Mouse (Mus musculus): ENCODE measurements around the gene Ptger1.

The Ptger1 gene

DNA sequence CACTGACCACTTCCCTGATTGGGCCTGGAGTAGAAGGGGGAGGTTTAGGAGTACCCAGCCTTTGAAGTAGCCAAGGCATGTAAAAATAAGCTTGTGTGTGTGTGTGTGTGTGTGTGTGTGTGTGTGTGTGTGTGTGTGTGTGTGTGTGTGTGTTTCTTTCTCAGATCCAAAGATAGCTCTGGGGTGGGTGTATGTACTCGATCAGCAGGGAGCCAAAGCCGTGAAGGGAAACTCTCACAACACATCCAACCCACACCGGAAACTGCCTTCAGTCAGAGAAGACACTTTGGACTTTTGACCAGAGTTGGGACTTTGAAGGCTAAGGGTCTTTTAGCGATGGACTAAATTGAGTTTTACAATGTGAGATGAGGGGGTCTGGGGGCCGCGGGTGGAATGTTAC is 16.8 kb upstream of the Ptger1 start:
- ChIA-PET CTCF (interaction anchor here in 1 of 4 experiments (0.6 kb wide), 1 partner anchor 244 kb away, joined by 5 read pairs; no protein-coding TSS in a partner anchor), POLR2A (interaction anchor here in 1 of 4 experiments (0.8 to 1.1 kb wide), 2 partner anchors 19 to 42 kb away, joined by 3 to 4 read pairs; partner anchors contain the start of genes Dnajb1 and Tecr)

DNA sequence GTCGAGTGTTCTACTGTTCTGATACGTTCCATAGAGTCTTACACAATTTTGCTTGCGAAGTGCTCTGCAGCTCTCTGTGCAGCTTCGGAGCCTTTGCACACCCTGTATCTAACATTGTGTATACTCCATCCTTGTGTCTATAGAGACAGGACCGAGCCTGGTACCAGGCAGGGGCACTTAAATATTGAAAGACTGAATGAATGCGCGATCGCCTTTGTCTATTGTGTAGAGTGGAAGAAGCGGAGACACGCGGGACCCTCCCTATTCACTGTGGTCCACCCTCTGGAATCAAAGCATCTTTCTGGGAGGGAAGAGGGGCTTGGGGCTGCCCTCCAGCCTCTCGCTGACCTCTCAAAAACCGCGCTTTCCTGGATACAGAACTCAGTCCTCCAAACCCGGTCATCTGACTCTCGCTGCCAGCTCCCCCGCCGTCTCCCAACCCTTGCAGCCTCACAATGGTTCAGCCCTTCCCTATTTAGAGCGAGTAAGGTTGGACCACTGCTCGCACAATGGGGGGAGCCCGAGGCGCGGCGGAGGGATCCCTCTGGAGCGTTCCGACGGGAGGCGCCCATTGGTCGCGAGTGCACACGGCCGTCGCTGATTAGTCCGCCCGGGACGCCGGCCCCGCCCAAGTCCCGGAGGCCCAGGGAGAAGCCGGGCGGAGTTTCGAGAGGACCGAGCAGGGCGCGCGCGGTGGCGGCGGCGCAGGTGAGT is 14.3 kb upstream of the Ptger1 start, which contains the start of gene Gipc1:
Gene Gipc1, plus strand, starts transcription at position 648 of the 714 bp plus-strand sequence.
- ChIA-PET CTCF (interaction anchor here (0.5 to 3.3 kb wide), 9 partner anchors 10 to 372 kb away, joined by 3 to 23 read pairs (median 7); partner anchors contain the start of genes Asf1b (in 1 of the 4) and Gm10644 (in 1 of the 4)), POLR2A (interaction anchor here (0.7 to 2.7 kb wide), 40 partner anchors 8 to 424 kb away, joined by 3 to 45 read pairs (median 4); partner anchors contain the start of genes Ddx39 (in 3 of the 4), Dnajb1 (in 2 of the 4), Ptger1 (in 2 of the 4) and Tecr (in 2 of the 4))

DNA sequence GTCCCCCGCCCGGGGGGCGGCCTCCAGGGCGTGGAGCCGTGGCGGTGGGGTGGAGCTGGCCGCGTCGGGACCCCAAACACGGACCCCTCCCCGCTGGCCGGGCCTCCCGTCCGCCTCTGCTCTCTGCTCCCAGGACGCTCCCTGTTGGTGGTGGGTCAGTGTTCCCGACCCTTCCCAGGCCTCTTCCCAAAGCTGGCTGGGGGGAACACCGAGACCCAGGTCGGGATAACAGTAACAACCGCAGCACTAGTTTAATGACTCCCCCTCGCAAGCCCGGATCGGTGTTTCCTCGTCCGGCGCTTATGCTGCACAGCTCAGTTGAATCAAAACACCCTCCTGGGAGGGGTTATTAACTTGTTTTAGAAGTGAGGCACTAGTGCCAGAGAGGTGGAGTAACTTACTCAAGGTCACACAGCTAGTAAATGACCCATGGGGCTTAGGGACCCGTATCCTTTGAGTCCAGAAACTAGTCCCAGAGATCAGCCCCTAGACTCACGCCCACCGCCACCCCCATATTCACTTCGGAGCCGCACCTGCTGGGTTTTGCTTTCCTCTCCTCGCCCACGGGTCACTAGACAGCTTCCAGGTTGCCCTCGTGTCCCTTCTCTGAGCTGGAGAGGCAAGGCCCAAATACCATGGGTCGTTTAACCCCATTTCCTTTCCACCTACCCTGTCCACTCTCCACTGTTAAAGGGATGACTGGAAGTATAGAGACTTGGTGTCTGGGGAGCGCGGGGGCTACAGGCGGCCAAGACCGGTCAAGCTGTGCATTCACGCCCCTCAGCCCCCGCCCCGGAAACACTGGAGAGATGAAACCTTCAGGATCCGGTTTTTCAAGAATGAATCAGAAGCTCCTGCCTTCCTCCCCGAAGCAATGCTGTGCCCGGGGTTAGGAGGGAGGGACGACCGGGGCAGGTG is 13.5 kb upstream of the Ptger1 start:
- ChIA-PET CTCF (interaction anchor here (0.5 to 3.3 kb wide), 12 partner anchors 9 to 371 kb away, joined by 3 to 23 read pairs (median 5); partner anchors contain the start of genes Asf1b (in 1 of the 4) and Gm10644 (in 1 of the 4)), POLR2A (interaction anchor here (0.7 to 2.7 kb wide), 37 partner anchors 9 to 423 kb away, joined by 3 to 45 read pairs (median 4); partner anchors contain the start of genes Ddx39 (in 2 of the 4), Dnajb1 (in 2 of the 4), Ptger1 (in 2 of the 4) and Tecr (in 2 of the 4))

DNA sequence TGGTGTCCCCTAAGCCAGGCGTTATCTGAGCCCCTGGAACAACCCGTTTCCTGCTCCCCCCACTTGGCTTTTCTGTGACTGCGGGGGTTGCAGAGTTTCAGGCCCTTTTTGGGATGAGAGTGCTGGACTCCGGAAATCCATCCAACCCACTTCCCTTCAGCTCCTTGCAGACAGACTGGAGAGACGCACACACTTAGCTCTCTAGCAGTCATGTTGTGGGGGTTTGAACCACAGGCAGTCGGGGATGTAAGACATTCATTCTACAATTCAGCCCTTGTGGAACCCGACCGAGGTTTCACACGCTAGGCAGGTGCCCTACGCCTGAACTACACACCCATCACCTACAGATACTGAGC is 12.8 kb upstream of the Ptger1 start:
- ChIA-PET CTCF (interaction anchor here in 3 of 4 experiments (0.5 to 3.3 kb wide), 7 partner anchors 8 to 301 kb away, joined by 3 to 23 read pairs (median 8); partner anchors contain the start of genes Asf1b (in 1 of the 3) and Gm10644 (in 1 of the 3)), POLR2A (interaction anchor here (0.6 to 2.7 kb wide), 20 partner anchors 8 to 302 kb away, joined by 3 to 45 read pairs (median 5); partner anchors contain the start of genes Dnajb1 (in 2 of the 4), Ptger1 (in 2 of the 4), Tecr (in 2 of the 4) and Asf1b (in 1 of the 4))

DNA sequence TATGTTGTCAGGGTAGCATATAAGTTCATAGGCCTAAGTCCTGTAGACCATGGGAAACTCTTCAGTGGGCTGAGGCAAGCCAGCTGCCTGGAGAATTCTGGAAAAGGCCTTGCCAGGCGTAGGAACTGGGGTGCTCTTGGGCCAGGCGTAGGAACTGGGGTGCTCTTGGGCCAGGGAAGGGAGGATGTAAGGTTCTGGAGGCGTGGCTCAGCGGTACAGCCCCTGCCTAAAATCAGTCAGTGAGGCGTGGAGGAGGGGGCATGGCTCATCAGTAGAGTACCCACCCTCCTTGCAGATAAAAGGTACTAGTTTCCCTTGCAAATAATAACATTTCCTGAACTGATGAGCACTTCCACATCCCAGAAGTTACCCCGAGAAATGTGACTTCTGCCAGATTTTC is 11.8 kb upstream of the Ptger1 start:
- CTCF ChIA-PET = interaction anchor here in 2 of 4 experiments (1.0 to 3.3 kb wide), 3 partner anchors 7 to 47 kb away, joined by 3 to 23 read pairs (median 7); partner anchors contain the start of genes Dnajb1 (in 1 of the 2) and Tecr (in 1 of the 2)
- POLR2A ChIA-PET = interaction anchor here in 2 of 4 experiments (0.6 to 1.7 kb wide), 2 partner anchors 43 to 370 kb away, joined by 5 read pairs; no protein-coding TSS in a partner anchor

DNA sequence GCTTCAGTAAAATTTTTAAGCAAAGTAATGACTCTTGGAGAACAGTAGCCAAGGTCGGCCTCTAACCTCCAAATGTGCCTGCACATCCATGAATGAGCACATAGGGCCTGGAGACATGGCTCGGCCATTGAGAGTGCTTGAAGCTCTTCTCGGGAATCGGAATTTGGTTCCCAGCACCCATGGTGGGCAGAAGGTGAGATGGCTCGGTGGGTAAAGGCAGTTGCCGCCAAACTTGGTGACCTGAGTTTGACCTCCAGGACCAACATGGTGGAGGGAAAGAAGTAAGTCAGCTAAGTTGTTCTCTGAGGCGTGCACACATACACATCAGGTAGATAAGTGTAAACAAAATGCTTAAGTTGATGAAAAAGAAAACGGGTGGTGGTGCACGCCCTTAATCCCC is 10.4 kb upstream of the Ptger1 start:
- CTCF ChIA-PET = interaction anchor here in 3 of 4 experiments (0.6 to 1.6 kb wide), 6 partner anchors 12 to 299 kb away, joined by 3 to 5 read pairs (median 3); partner anchors contain the start of genes Asf1b (in 1 of the 3) and Gm10644 (in 1 of the 3)
- POLR2A ChIA-PET = interaction anchor here in 3 of 4 experiments (0.5 to 1.2 kb wide), 6 partner anchors 8 to 282 kb away, joined by 3 to 4 read pairs (median 4); no protein-coding TSS in a partner anchor

DNA sequence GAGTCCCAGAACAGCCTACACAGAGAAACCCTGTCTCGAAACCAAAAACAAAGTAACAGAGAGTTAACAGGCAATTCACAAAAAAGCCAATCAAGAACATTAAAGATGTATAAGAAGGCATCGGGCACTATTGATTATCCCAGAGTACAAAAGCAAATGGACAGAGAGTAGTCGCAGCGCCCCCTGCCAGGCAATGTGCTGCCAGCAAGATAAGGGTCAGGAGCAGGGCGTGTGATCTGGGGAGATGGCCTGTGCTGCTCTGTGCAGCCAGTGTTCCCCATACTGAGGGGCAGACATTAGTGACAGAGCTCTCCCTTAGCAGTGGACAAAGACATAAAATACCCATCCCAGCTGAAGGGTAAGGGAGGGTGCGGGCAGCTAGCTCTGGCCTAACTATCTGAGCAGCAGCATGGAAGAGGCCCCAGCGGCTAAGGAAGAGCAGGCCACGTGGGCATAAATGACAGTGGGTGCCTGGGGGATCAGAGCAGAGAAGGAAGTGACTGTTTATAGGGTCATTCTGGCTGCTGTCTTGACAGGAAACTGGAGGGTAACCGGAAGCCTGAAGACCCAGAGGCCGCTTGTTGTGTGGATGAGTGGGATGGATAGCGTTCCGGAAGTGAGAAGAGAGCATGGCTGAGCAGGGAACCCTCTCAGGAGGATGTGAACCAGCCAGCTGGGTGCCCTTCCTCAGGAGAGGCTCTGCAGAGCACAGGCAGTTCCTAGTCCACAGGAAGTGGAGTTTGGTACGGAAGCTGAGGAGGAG is 9.8 kb upstream of the Ptger1 start:
- ChIA-PET POLR2A (interaction anchor here in 3 of 4 experiments (0.6 to 1.3 kb wide), 13 partner anchors 9 to 299 kb away, joined by 3 to 5 read pairs (median 3); partner anchors contain the start of genes Asf1b (in 1 of the 3), Gm10644 (in 1 of the 3) and Ptger1 (in 1 of the 3)), CTCF (interaction anchor here in 3 of 4 experiments (0.6 to 1.6 kb wide), 8 partner anchors 10 to 299 kb away, joined by 3 to 5 read pairs (median 3); partner anchors contain the start of genes Asf1b (in 1 of the 3), Gm10644 (in 1 of the 3) and Ptger1 (in 1 of the 3))

DNA sequence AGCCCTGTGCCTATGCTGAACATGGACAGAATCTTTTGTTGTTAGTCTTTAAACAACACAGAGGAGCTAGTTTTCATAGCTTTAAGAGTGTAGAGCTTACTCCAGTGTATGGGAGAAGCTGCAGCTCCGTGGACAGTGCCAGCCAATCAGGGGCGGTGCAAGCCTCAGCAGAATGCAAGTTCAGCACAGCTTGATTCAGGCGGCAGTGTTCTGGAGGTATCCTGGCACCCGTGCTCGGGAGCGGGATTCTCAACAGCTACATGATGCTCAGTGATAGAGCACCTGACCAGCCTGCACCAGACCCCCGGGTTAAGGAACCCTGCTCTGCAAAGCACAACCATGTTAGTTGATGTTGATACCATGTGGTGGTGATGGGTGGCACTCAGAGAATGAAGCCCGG is 5.9 kb upstream of the Ptger1 start:
- CTCF ChIA-PET = interaction anchor here in 3 of 4 experiments (0.6 to 1.5 kb wide), 4 partner anchors 8 to 58 kb away, joined by 3 to 6 read pairs (median 4); no protein-coding TSS in a partner anchor
- POLR2A ChIA-PET = interaction anchor here in 3 of 4 experiments (0.5 to 4.2 kb wide), 21 partner anchors 8 to 112 kb away, joined by 3 to 44 read pairs (median 4); partner anchors contain the start of genes Dnajb1 (in 2 of the 3), Gipc1 (in 2 of the 3), Tecr (in 2 of the 3) and Ddx39 (in 1 of the 3)

DNA sequence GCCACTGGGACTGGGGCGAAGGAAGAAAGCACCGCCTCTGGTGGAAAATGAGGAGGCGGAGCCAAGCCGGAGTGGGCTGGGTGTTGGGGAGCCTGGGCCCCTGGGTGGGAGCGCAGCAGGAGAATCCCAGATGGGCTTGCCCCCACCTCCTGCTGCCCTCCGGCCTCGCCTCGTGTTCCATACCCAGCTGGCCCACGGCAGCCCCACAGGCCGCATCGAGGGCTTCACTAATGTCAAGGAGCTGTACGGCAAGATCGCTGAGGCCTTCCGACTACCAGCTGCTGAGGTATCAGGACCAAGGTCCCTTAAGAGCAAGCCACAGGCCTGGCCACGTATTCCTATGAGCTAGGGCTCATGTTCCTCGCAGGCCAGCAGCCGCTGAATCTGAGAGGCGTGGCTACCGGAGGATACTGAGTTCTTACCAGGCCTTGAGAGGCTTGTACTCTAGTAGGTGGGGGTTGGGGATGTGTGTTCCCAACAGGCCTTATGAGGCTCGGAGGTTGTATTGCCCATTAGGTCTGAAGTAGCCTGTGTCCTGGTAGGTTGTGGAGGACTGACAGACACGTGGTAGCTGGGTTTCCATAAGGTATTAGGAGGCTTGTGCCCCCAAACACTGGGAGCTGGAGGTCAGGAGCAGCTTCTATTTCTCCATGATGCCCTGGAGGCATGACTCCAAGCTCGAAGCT is 5.3 kb upstream of the Ptger1 start:
- ChIA-PET POLR2A (interaction anchor here in 3 of 4 experiments (0.5 to 4.3 kb wide), 27 partner anchors 8 to 530 kb away, joined by 3 to 45 read pairs (median 5); partner anchors contain the start of genes Gipc1 (in 3 of the 3), Dnajb1 (in 2 of the 3) and Tecr (in 2 of the 3)), CTCF (interaction anchor here (0.6 to 2.3 kb wide), 12 partner anchors 8 to 294 kb away, joined by 3 to 27 read pairs (median 6); partner anchors contain the start of genes Gipc1 (in 2 of the 4), Asf1b (in 1 of the 4) and Gm10644 (in 1 of the 4))

DNA sequence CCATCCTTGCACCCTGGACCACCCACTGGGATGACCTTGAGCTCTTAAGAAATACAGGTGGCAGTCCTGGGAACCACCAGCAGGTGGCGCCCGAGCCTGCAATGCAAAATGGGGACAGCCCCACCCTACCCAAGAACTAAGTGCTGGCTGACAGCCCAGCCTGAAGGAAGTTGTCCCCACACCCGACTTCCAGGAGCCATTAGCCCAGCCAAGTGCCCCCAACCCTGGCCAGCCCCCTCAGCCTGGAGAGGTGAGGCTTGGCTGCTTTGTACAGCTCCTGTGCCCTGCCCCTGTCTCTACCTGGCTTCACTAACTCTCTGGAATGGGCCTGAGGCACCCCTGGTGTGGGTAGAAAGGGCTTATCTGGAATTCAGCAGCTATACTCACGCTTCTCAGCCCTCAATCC is 4.1 kb upstream of the Ptger1 start:
- POLR2A ChIA-PET = interaction anchor here in 3 of 4 experiments (0.5 to 4.3 kb wide), 50 partner anchors 9 to 586 kb away, joined by 3 to 45 read pairs (median 4); partner anchors contain the start of genes Ddx39 (in 3 of the 3), Gipc1 (in 3 of the 3), Dnajb1 (in 2 of the 3) and Tecr (in 2 of the 3)
- CTCF ChIA-PET = interaction anchor here (0.5 to 2.3 kb wide), 68 partner anchors 9 to 548 kb away, joined by 3 to 27 read pairs (median 4); partner anchors contain the start of genes Gipc1 (in 3 of the 4), Asf1b (in 2 of the 4), Dnajb1 (in 2 of the 4) and Ddx39 (in 1 of the 4)

DNA sequence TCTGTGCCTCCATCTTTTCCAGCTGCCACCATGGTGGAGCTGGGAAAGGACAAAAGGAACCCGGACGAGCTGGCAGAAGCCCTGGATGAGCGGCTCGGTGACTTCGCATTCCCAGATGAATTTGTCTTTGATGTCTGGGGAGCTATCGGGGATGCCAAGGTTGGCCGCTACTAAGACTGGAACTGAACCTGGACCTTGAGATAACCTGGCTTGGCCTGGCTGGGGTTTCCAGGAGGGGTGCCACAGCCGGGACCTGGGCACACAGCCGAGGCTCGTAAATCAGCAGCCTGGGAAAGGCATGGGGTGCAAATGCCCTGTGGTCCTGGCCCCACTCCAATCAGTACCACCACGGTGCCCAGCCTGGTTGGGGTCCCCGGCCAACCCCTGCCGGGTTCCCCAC is 2.4 kb upstream of the Ptger1 start:
- POLR2A ChIA-PET = interaction anchor here (0.6 to 4.3 kb wide), 12 partner anchors 10 to 1281 kb away, joined by 3 to 45 read pairs (median 4); partner anchors contain the start of genes Ddx39 (in 3 of the 4) and Gipc1 (in 2 of the 4)

DNA sequence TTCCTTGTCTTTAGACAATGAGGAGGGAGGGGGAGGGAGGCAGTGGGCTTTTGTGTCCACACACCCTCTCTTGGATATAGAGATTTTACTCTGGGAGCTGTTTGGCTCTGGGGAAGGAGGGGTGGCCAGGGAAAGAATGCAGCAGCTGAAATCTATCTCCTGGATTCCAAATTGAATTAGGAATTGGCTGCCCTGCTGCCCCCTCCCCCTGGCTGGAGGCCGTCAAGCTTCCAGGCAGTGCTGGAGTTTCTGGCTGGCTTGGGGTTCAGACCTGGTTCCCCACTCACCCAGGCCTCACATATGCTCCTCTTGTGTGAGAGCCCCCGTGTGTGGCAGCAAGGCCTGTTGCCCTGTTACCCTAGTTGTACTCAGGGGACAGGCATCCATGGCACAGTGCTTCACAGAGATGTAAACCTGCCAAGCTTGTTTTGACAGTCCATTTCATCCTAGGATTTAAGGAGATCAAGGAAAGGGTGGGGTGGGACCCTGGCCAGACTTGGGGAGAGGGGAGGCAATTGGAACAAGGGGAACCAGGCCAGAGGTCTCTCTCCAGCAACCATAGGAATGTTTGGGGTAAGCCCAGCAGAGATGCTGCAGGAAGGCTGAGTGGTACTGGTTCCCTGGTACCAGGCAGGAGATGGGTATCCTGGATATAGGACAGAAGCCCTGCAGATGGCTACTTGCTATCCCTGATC is 1.4 kb upstream of the Ptger1 start:
- POLR2A ChIA-PET = interaction anchor here (0.6 to 4.3 kb wide), 13 partner anchors 8 to 1151 kb away, joined by 3 to 45 read pairs (median 3); partner anchors contain the start of genes Gipc1 (in 2 of the 4) and Ddx39 (in 1 of the 4)
- CTCF ChIA-PET = interaction anchor here in 1 of 4 experiments (1.2 kb wide), 1 partner anchor 13 kb away, joined by 3 read pairs; the partner anchor contains the start of gene Gipc1

More for the DNA sequence above, 2.4 kb upstream of the Ptger1 start:
- CTCF ChIA-PET = interaction anchor here in 1 of 4 experiments (0.9 to 1.3 kb wide), 4 partner anchors 12 to 291 kb away, joined by 3 to 5 read pairs (median 4); partner anchors contain the start of genes Asf1b, Gipc1 and Gm10644

DNA sequence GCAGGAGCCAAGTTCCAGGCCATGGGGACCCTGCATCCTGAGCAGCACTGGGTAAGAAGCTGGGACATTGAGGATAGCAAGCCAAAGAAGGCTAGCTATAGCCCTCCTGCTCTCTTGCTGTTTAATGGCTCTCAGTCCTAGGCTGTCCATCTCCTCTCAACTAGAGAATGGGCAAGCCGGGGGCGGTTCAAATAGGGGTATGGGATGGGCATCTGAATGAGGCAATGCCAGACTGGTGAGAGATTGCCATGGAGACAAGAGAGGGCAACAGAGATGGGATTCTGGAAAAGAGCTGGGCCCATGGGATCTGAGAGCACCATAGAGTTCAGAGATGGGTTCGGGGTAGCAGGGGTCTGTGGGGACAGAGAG is 372 bp downstream of the Ptger1 start:
- CTCF ChIA-PET = interaction anchor here in 1 of 4 experiments (1.0 kb wide), 1 partner anchor 9 kb away, joined by 3 read pairs; no protein-coding TSS in a partner anchor
- POLR2A ChIA-PET = interaction anchor here (0.6 to 2.0 kb wide), 17 partner anchors 9 to 289 kb away, joined by 3 to 9 read pairs (median 4); partner anchors contain the start of genes Asf1b (in 2 of the 4), Gipc1 (in 2 of the 4), Gm10644 (in 2 of the 4) and Ddx39 (in 1 of the 4)

DNA sequence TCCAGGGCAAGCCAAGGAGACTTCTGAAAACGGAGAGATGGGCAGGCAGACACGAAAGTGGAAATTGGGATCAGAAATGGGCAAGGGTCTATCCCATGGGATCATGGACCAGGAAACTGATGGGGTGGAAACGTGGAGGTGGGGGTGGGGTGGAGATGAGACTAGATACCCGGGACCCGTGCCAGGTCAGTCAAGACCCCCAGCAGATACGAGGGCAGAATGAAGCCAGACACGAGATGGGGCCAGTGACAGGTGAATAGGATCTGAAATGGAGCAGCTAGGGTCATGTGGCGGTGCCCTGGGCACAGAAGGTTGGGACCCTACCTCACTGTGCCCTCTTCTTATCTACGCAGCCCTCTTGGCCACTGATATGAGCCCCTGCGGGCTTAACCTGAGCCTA is 1.0 kb downstream of the Ptger1 start:
- CTCF ChIA-PET = interaction anchor here in 1 of 4 experiments (1.0 kb wide), 1 partner anchor 10 kb away, joined by 3 read pairs; no protein-coding TSS in a partner anchor

More for the DNA sequence above, 1.0 kb downstream of the Ptger1 start:
- POLR2A ChIA-PET = interaction anchor here in 2 of 4 experiments (0.9 to 1.6 kb wide), 10 partner anchors 10 to 288 kb away, joined by 3 to 9 read pairs (median 5); partner anchors contain the start of genes Asf1b (in 1 of the 2), Ddx39 (in 1 of the 2), Gipc1 (in 1 of the 2) and Gm10644 (in 1 of the 2)

All from embryonic stem cell, embryonic (primary cell).